Mouse (Mus musculus): ENCODE data around the gene Mad1l1.

The Mad1l1 gene

DNA sequence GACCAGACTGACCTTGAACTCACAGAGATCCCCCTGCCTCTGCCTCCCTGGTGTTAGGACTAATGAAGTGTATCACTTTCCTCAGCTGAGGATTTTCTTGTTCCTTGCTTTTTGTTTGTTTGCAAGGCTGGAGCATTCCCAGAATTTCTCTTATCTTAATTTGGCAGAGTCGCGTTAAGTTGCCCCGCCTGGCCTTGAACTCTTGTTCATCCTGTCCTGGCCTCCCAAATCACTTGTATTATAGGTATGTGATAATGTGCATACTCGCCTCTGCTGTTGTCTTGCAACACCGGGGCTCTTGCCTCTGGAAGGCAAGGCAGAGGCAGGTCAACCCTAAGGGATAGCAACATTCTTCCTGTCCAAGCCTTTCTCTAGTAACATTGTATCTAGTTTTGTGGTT is 2.7 kb upstream of the Mad1l1 start:
- no peak for DNase-seq (ENCODE audit: low spot score in 2 of 2)

DNA sequence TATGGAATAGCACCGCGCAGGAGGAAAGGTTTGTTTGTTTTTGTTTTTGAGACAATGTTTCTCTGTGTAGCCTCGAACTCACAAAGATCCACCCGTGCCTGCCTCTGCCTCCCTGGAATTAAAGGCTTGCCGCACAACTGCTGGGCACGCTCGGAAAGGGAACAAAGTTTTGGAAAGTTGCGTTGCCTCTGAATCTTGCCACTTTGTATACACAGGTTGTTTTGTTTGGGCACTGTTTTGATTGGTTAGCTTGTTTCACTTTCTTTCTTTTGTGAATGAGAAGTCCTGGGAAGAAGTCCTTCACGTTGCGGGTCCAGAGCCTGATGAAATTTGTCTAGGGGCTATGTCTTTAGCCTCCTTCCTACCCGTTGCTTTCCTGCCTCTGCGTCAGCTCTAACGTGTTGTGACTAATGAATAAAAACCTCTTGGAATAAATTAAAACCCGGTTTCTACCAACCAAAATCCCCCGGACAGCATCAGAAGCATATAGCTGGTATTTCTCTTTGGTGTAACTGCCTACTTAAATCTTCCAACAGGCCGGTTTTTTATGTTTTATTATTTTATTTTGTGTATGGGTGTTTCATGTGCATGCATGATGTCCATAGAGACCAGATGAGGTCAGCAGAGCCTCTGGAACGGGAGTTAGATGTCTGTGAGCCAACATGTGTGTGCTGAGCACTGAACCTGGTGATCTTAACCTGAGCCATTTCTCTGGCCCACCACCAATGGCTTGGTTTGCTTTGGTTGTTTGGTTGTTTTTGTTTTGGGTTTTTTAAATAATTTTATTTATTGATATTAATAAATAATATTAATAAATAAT is 614 bp upstream of the Mad1l1 start:
- no peak for DNase-seq (ENCODE audit: low spot score in 2 of 2)

DNA sequence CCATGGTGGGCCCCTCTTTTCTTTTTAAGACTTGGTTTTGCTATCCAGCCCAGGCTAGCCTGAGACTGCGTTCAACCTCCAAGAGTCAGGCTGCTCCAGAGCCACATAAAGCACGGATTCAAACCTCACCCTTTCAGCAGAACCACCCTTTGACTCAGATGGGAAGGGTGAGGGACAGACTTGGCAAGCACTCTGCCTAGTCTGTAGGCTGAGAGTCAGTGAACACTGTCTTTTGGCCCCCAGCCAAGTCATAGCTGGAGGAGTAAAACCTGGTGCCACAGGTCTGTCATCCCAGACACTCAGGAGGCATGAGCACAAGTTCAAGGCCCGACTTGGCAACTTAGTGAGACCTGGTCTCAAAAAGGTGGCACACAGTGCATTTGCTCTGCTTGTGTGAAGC is 4.6 kb downstream of the Mad1l1 start:
- DNase-seq (ENCODE audit: low spot score in 2 of 2) = no peak

DNA sequence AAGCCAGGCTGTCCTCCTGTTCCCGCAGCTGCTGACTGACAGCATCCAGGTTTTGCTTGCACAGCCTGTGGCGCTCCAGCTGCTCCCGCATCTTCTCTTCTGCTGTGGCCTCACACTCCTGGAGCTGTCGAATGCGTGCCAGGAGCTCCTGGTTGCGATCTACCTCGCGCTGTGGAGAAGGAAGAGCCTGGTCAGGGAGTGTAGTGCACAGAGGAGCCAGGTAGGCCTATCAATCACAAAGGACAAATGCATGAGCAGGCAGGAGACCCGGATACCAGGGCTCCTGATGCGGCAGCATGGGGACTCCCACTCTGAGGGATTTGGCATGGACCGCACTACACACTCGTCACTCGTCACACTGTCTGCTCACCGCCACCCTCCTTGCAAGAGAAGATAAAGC is 13.8 kb downstream of the Mad1l1 start:
- no peak for DNase-seq (ENCODE audit: low spot score in 2 of 2)

DNA sequence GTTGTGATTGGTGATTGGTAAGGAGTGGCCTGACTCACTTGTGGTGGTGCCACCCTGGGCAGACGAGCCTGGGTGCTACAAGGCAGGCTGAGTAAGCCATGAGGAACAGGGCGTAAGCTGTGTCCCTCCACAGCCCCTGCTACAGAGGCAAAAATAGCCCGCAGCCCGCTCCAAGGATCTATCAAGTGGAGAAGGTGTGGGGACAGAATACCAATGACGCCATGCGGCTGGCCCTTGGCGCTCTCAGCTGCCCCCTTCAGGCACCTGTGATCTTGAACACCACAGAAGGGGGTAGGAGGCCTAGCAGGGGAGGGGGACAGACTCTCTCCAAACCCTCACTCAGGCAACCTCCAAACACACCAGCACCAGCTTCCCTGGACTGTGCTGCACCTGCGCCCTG is 15.3 kb downstream of the Mad1l1 start:
- DNase-seq (ENCODE audit: low spot score in 2 of 2) = no peak

GRCm38 (mm10) chr5:140298291-140298690 is 23.1 kb downstream of the Mad1l1 start:
- DNase-seq (ENCODE audit: low spot score in 2 of 2) = no peak

DNA sequence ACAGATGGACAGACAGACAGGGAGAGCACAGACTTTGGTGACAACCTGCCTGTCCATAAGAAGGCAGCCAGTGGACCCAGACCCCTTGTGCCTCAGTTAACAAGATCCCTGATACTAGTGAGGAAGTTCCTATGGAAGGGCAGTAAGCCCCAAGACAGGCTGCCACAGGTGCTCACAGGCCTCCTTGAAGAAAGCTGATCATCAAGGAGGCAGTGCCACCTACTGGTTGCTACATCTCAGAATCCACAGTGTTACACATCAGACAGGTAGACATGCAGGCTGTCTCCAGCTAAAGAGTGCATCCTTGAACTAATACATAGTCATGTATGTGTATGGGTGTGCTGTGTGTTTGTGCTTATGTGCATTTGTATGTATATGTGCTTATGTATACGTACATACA is 29.2 kb downstream of the Mad1l1 start:
- peak; percentile 32 to 52 for DNase-seq (ENCODE audit: low spot score in 2 of 2)

DNA sequence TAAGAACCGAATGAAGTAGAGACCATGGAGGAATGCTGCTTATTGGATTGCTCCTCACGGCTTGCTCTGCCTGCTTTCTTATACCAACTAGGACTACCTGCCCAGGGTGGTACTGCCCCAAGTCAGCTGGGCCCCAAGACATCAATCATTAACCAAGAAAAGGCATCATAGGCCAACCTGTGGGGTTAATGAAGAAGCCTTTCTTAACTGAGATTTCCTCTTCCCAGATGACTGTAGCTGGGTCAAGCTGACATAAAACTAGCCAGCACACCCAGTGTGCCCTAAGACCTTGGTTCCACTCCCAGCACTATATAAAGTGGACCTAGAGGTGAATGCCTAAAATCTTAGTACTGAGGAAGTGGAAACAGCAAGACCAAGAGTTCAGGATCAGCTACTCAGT is 32.2 kb downstream of the Mad1l1 start:
- DNase-seq (ENCODE audit: low spot score in 2 of 2) = no peak

DNA sequence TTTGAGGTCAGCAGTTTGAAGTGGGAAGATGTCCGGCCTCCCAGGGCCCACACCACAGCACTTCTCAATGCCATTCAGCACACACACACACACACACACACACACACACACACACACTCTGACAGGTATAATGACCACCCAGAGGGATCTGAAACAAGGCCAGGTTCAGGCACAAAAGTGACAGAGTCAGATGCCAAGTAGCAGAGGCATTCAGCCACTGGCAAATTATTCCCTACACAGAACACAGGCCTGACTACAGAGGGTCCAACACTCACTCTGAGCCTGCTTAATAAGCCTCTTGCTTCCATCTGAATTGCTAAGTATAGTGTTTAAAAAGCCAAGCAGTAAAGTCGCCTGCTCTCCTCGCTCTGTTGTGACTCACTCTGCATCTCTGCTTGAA is 33.1 kb downstream of the Mad1l1 start:
- no peak for DNase-seq (ENCODE audit: low spot score in 2 of 2)

DNA sequence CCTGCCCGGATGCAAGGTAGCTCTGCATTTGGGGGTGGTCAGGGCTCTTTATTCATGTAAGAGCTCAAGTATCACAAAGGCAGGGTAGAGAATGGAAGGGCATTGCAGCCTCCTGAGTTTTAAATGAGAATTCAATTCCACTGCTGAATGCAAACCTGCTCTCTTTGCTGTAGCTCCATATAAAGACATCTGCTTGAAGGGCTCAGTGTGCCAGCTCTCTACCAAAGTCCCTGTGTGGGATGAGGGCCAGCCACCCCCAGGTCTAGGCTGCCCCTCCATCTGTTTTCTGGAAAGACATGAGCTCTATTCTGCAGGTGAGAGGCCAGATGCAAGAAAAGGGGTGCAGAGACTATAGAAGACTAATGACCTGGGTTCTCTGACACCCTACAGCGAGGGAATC is 36.6 kb downstream of the Mad1l1 start:
- DNase-seq (ENCODE audit: low spot score in 2 of 2) = no peak

DNA sequence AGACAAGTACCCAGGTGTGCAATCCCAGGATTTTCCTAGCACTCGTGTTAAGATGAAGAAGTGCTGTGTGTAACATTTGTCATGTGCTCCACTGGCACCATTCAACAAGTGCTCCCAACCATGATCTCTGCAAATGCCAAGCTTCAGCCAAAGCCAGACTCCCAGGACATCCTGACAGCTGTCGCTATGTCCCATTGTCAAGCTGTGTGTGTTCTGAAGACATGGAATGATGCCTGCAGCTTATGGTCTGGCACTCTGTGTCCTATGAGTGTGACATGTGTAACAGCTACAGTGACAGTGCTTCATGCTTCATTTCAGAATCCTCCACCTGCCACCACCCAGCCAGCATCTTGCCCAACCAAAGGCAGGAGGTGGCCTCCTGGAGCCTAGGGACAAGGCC is 37.3 kb downstream of the Mad1l1 start:
- no peak for DNase-seq (ENCODE audit: low spot score in 2 of 2)

- DNase-seq (ENCODE audit: low spot score in 2 of 2) = no peak
Observed at GRCm38 (mm10) chr5:140282900-140283299, 38.5 kb downstream of the Mad1l1 start.

- DNase-seq (ENCODE audit: low spot score in 2 of 2) = no peak
Observed at GRCm38 (mm10) chr5:140282376-140282775, 39.0 kb downstream of the Mad1l1 start.

DNA sequence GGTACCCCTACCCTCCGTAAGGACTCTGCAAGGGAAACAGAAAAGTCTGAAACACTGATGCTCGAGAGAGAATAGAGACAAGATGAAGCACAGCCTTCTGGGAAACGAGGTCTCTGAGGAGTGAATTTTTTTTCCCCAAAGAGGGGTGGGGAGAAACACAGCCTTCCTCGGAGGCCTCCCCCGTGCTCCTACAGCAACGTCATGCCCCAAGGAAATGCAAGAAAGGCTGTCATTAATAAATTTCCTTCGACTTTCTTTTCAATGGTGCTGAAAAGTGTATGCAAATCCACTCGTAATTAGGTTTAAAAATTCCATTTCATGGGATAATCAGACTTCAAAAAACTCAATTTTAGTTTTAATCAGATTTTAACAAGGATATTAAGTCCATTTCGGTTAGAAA is 41.1 kb downstream of the Mad1l1 start:
- DNase-seq (ENCODE audit: low spot score in 2 of 2) = no peak

DNA sequence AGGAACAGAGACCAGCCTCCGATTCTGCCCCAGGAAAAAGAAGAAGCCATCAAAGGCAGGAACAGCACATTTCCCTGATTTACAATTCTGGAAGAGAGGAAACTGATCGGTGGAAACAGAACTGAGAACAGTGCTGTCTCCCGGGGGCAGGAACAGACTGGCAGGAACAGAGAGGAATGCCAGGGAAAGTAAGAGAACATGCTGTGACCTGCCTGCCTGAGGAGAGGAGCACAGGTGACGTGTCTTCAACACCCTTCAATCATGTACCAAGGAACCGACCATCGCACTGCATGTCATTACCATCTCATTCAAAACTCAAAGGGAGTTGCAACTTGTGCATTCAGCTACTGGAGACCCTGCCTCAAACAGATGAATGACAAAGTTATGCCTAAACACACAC is 44.6 kb downstream of the Mad1l1 start:
- no peak for DNase-seq (ENCODE audit: low spot score in 2 of 2)

DNA sequence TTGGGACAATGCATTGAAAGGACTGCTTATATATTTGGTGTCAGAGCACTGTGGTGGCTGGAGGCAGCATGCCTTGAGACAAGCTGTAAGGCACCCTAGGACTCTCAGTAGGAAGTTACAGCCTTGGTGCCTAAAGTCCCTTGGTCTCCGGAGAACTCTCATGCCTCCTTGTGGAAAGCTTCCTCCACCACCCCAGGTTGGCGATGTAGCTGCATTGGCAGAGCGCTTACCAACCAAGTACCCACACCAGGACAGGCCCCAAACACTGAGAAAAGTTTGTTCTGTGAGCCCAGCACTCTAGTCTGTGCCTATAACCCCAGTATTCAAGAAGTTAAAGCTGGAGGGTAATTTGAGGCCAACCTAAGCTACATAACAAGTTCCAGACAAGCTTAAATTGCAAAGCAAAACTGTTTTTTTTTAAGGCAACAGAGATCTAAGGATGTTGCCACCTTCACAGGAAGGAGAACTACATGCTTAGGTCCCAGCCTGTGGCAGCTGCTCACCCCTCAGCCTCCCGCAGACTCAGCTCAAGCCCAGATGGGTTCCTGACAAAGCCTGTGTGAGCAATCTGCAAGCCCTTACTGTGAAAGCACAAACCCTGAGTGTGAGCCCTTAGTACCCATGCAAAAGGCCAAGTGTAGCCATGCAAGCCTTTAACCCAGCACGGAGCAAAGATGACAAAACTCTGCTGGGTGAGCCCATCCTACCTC is 50.2 kb downstream of the Mad1l1 start:
- no peak for DNase-seq (ENCODE audit: low spot score in 2 of 2)

- no peak for DNase-seq (ENCODE audit: low spot score in 2 of 2)
Observed at GRCm38 (mm10) chr5:140268396-140268795, 53.0 kb downstream of the Mad1l1 start.

- no peak for DNase-seq (ENCODE audit: low spot score in 2 of 2)
Observed at GRCm38 (mm10) chr5:140267061-140267460, 54.3 kb downstream of the Mad1l1 start.

DNA sequence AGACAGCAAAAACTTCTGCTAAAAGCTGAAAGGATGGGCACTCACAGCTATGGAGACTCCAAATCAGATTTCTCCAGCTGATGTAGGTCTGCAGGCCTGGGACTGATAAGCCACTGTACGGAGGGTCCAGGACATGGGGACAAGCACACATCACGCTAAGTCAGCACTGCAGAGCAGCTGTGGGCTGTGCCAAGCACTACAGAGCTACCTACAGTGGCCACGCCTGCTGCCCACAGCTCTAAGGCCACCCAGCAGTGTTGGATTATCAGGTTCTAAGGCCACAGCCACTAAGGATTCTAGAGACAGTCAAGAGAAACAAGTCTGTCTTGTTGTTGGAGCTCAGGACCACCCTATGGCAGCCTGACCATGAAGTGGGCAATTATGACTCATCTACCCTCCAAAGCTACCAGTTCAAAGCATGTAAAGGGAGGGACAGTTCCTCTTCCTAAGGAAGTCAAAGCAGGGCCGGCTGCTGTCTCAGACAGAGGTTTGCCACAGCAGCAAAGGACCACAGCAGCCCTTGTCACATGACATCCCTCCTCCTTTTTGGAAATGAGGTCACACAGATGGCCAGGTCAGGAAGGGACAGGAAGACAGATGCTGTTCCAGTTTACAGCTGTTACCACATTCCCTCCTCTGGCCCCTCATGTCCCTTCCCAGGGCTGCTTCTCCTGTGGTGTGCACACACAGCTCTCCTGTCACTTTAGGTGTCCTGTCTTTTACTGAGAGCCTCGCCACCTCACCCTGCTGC is 56.4 kb downstream of the Mad1l1 start:
- no peak for DNase-seq (ENCODE audit: low spot score in 2 of 2)

DNA sequence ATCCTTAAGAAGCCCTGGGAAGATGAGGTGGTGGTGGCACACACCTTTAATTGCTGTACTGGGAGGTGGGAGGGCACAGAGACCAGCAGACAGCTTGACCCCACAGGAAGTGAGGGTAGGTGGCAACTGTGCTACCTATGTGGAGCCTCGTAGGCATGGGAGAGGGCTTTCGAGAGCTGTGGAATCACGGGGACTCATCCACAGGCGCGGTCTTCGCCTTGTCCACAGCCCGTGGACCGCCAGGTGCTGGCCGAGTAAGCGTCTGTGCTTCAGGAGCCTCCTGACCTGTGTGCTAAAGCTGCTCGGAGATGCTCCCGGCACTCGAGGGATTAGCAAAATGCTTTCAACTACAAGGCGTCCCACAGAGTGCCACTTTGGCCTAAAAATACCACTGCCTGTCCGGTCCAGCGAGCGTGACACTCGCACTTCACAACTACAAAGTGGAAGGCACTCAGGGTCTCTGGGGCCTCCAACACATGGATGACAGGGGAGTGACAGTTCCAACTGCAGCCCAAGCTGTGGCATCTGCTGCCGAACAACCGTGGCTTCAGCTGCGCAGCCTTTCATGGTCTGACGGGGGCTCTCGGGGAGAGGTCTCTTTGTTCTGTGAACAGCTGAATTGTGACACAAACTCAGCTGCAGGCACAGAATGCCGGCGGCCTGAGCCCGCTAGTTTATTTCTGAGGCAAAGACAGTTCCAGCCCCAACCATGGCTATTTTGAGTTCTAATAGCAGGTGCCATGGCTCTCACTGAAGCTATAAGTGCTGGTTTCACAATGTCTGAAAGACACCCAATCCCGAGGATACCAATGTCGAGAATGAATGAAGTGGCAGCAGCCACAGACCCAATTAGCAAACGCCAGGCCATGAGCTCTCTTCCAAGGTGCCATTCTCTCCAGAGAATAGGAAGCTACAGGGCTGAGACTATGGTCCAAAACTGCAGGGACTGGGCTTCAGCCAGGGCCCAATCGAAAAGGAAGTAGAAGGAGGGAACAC is 57.3 kb downstream of the Mad1l1 start:
- peak in 1 of 2 experiments; percentile 16 for DNase-seq (ENCODE audit: low spot score in 2 of 2)

GRCm38 (mm10) chr5:140262401-140262800 is 59.0 kb downstream of the Mad1l1 start:
- no peak for DNase-seq (ENCODE audit: low spot score in 2 of 2)

All from right cerebral cortex, postnatal 36 days (tissue).